Mouse (Mus musculus) brain, embryonic 14.5 days (tissue): ENCODE data around the gene Esrp2.

Source experiments
- CTCF ChIP-seq: fragments of 200-500 bp; IDR thresholded peaks from 2 replicates; pipeline ENCODE4 v1.5.1; 2012; ENCODE audit warnings: inconsistent platforms, mild to moderate bottlenecking, moderate library complexity, borderline replicate concordance; ENCODE audit not compliant: insufficient read depth, insufficient read length; ENCODE audit errors: extremely low read depth
- POLR2A ChIP-seq: fragments of 200-500 bp; IDR thresholded peaks from 2 replicates; pipeline ENCODE4 v1.6.1; 2012; ENCODE audit warnings: mild to moderate bottlenecking, inconsistent platforms, borderline replicate concordance; ENCODE audit not compliant: poor library complexity, insufficient read depth, insufficient read length, severe bottlenecking; ENCODE audit errors: extremely low read depth

- no peak for TF ChIP-seq POLR2A
- no peak for TF ChIP-seq CTCF
Measured at GRCm38 (mm10) chr8:106112514-106112913, 24.3 kb downstream of the Esrp2 start.
